Mouse (Mus musculus): ENCODE data around the gene Kcmf1. TPM values are rescaled to one million over a fixed set of nuclear protein-coding genes. Genes with fewer than 3 reads are reported as not detected.

The Kcmf1 gene
- polyA plus RNA-seq, 1 experiment from 2014 or later, result 41.6 TPM

DNA sequence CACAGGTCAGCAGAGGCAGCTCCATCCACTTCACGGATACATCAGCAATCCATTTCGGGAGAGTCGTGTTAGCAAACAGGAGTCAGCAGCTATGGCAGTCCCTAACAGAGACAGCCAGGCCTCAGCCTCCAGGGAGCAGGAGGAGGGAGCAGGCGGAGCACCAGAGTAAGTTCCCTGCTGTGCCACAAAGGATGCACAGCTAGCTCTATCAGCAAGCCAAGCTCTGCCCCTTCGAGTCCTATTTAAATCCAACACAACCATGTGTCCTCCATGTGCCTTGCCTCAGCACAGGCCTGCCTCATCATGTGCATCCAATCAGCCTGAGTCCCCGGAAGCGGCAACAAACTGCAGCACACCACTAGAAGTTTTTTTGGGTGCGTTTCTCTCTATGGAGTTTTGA is 23.6 kb upstream of the Kcmf1 start:
- Histone ChIP-seq H3K27ac (no peak overlapping the region), H3K36me3 (no peaks in the 10 kb centered on the region), H3K9me3 (replicated peaks) (no peaks in the 10 kb centered on the region), H3K4me3 (no peak overlapping the region), H3K27me3 (ENCODE audit: low read depth, poor library complexity, severe bottlenecking) (no peaks in the 10 kb centered on the region), H3K4me1 (peaks cover 9% of the 10 kb centered on the region)
- no peak for DNase-seq (ENCODE audit: low spot score)
- 92% methylated on average over 8 of the region's 8 CpGs for WGBS

DNA sequence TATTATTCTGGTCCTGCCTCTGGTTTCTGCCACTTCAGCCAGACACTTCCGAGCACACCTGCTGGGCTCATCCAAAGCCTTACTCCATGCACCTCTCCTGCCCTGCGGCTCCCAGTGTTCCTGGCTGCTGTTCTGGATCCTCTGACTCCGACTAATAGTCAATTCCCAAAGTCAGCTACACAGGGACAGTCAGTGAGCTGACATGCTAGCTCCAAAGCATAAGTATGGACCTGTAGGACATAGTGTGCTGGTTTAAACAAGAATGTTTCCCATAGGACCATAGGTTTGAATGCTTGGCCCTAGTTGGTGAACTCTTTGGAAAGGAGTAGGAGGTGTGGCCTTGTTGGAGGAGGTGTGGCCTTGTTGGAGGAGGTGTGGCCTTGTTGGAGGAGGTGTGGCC is 21.3 kb upstream of the Kcmf1 start:
- 91% methylated on average over 3 of the region's 3 CpGs for WGBS
- Histone ChIP-seq H3K4me1 (no peaks in the 10 kb centered on the region), H3K4me3 (no peak overlapping the region), H3K27ac (no peak overlapping the region), H3K36me3 (no peaks in the 10 kb centered on the region), H3K9me3 (replicated peaks) (no peaks in the 10 kb centered on the region), H3K27me3 (ENCODE audit: low read depth, poor library complexity, severe bottlenecking) (no peaks in the 10 kb centered on the region)
- no peak for DNase-seq (ENCODE audit: low spot score)

DNA sequence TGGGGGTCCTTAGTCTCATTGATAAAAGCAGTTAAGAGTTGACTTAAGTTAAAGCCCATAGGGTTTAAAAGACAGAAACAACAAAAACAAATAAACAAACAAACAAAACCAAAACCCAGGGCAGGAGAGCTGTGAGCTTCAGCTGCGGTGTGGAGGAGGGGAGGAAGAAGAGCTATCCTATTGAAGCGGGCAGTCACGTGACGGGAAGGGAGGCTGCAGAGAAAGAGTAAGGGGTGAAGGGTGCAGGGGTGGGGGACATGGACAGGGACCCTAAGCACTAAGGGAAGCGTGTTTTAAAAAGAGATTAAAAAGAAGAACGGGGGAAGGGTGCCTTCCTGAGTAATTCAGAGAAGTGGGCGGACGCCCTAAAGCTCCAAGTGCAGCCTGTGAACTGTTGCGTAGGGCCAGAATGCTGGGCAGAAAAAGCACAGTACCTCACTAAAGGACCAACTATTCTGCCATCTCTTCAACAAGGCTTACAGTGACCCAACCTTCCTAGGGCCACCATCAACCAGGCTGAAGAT is 18.8 kb upstream of the Kcmf1 start:
- Histone ChIP-seq H3K27ac (no peak overlapping the region), H3K36me3 (no peaks in the 10 kb centered on the region), H3K27me3 (ENCODE audit: low read depth, poor library complexity, severe bottlenecking) (no peaks in the 10 kb centered on the region), H3K4me3 (no peak overlapping the region), H3K9me3 (replicated peaks) (no peaks in the 10 kb centered on the region), H3K4me1 (no peaks in the 10 kb centered on the region)
- no peak for DNase-seq (ENCODE audit: low spot score)
- WGBS, result 68% methylated on average over 9 of the region's 9 CpGs

DNA sequence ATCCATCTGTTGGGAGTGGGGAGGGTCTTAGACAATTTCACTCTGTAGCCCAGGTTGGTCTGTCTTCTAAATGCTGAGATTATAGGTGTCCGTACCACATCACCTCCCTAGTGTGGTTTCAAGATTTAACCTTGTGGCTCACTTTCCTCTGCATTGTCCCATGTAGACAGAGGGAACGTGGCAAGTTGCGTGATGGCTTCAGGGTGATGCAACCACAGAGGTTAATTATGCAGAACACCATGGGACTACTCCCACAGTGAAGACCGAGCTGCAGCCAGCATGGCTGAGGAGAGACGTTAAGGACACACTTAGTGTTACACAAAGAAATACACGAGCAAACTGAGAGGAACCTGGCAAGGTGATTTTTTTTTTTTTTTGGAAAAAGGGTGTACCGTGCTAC is 16.6 kb upstream of the Kcmf1 start:
- WGBS, result 85% methylated on average over 7 of the region's 7 CpGs
- Histone ChIP-seq H3K9me3 (replicated peaks) (no peaks in the 10 kb centered on the region), H3K4me1 (no peaks in the 10 kb centered on the region), H3K4me3 (no peak overlapping the region), H3K27me3 (ENCODE audit: low read depth, poor library complexity, severe bottlenecking) (no peaks in the 10 kb centered on the region), H3K36me3 (no peaks in the 10 kb centered on the region), H3K27ac (no peak overlapping the region)
- DNase-seq (ENCODE audit: low spot score), result no peak

DNA sequence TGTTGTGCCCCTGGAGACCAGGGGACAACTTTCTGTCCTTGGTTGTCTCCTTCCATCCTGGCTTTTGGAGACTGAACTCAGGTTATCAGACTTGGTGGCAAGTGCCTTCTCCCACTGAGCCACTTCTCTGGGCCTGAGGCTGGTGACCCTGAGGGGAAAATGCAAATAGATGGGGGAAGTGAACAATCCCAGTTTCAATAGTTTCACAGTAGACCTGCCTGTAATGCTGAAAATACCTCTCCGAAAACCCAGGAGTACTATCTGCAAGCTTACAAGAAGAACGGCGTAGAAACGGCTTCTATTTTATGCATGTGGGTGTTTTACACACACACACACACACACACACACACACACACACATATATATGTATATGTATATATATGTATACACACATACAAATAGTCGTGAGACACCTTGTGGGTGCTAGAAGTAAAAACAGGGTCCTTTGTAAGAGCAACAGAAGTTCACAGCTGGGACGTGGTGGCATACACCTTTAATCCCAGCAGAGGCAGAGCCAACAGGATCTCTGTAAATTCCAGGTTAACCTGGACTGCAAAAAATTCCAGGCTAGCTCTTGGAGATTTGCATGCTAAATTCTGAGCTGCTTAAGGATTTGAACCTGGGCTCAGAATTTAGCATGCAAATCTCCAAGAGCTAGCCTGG is 14.4 kb upstream of the Kcmf1 start:
- Histone ChIP-seq H3K36me3 (no peaks in the 10 kb centered on the region), H3K9me3 (replicated peaks) (no peaks in the 10 kb centered on the region), H3K27me3 (ENCODE audit: low read depth, poor library complexity, severe bottlenecking) (no peaks in the 10 kb centered on the region), H3K4me3 (no peak overlapping the region), H3K4me1 (no peaks in the 10 kb centered on the region), H3K27ac (no peak overlapping the region)
- no peak for DNase-seq (ENCODE audit: low spot score)
- 89% methylated on average over 6 of the region's 6 CpGs for WGBS

DNA sequence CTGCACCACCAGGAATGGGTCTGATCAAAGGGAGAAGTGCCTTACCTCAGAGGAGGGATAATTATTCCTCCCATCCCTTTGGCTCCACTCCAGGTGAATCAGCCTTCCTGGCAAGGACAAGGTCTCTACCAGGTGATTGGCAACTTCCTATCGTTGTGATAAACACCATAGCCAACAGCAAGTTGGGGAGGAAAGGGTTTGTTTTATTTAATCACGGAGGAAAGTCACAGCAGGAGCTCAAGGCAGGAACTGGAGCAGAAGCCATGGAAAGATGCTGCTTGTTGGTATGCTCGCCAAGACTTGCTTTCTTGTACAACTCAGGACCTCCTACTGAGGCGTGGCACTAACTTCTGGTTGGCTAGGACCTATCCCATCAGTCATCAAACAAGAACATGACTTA is 11.5 kb upstream of the Kcmf1 start:
- H3K27ac ChIP-seq, result no peak overlapping the region

DNA sequence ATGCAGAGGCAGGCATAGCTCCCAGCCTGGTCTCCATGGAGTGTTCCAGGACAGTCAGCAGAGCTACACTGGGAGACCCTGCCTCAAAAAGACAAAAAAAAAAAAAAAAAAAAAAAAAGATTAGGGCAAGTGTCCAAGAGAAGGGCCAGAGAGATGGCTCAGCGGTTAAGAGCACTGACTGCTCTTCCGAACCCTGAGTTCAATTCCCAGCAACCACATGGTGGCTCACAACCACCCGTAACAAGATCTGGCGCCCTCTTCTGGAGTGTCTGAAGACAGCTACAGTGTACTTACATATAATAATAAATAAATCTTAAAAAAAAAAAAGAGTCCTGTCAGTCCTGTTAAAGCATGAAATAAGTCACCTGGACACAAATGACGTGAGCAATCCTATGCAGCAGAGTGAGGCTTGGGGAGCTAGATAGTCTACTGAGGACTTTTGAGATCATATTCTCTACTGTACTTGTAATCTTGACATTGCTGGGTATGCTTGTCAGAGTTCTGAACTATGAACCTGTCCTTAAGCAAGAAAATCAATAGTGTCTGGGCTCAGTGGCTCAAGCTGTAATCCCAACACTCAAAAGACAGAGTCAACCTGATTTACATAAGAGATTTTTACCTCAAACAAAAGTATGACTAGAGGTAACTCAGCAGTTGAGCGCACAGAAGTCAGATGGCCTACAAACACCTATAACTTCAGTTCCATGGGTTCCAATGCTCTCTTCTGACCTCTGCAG is 2.6 kb upstream of the Kcmf1 start:
- no peak overlapping the region for H3K27ac ChIP-seq
- no peaks in the 10 kb centered on the region for H3K27me3 ChIP-seq (ENCODE audit: low read depth, poor library complexity, severe bottlenecking)
- no peak overlapping the region for H3K4me3 ChIP-seq
- no peaks in the 10 kb centered on the region for H3K9me3 ChIP-seq (replicated peaks)
- H3K36me3 ChIP-seq, result no peaks in the 10 kb centered on the region
- 78% methylated on average over 6 of the region's 6 CpGs for WGBS
- DNase-seq (ENCODE audit: low spot score), result no peak
- H3K4me1 ChIP-seq, result peaks cover 15% of the 10 kb centered on the region

More for the DNA sequence above, 11.5 kb upstream of the Kcmf1 start:
- H3K4me1 ChIP-seq, result no peaks in the 10 kb centered on the region
- DNase-seq (ENCODE audit: low spot score), result no peak
- H3K9me3 ChIP-seq (replicated peaks), result no peaks in the 10 kb centered on the region; the same call in 1 of the 2 replicates
- H3K36me3 ChIP-seq, result no peaks in the 10 kb centered on the region
- no peaks in the 10 kb centered on the region for H3K27me3 ChIP-seq (ENCODE audit: low read depth, poor library complexity, severe bottlenecking)
- 69% methylated on average over 4 of the region's 4 CpGs for WGBS
- no peak overlapping the region for H3K4me3 ChIP-seq

DNA sequence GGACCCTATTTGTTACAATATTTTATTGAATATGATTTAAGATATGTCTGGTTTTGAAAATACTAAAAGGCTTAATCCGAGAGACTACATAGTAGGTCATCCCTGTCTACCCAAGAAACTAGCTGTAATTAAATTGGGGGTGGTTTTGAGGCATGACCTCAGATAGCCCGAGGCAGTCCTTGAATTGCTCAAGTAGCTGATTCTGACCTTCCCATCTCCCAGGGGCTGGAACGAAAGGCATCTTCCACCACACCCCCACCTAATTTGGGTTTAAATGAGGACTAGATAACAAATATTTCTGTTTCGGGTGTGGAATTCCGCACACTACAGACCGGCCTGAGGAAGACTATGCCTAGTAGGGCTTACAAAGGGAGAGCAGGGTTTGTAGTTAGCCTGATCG is 1.2 kb upstream of the Kcmf1 start:
- H3K27me3 ChIP-seq (ENCODE audit: low read depth, poor library complexity, severe bottlenecking), result no peaks in the 10 kb centered on the region
- peak overlapping the region; percentile 100 for H3K27ac ChIP-seq
- H3K4me3 ChIP-seq, result peak overlapping the region; percentile 87
- DNase-seq (ENCODE audit: low spot score), result no peak
- H3K36me3 ChIP-seq, result peaks cover 8% of the 10 kb centered on the region
- H3K4me1 ChIP-seq, result peaks cover 28% of the 10 kb centered on the region
- WGBS, result 64% methylated on average over 7 of the region's 7 CpGs
- no peaks in the 10 kb centered on the region for H3K9me3 ChIP-seq (replicated peaks)

DNA sequence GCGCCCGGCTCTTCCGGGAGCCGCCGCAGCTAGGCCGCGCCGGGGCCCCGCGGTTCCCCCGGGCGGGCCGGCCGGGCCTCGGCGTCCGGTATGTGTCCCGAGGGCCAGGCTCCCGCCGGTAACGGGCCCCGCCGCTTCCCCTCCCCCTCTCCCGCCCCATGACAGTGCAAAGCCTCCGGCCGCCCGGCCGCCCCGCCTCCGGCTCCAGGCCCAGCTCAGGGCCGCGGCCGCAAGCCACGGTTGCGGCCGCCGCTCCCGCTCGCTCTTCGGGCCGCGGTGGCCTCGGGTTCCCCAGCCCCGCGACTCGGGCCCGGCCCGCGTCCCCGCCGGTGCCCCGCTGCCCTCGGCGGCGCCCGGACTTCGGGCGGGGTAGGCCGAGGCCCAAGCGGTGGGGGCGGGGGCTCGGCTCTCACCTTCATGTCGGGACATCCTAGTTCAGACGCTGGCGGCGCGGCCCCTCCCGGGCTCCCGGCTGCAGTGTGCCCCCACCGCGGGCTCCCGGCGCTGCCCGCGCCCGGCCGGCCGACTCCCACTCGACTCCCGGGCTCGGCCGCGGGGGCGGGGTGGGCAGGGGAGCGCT is 488 bp downstream of the Kcmf1 start:
- H3K4me3 ChIP-seq, result peak overlapping the region; percentile 87
- no peaks in the 10 kb centered on the region for H3K9me3 ChIP-seq (replicated peaks)
- no peaks in the 10 kb centered on the region for H3K27me3 ChIP-seq (ENCODE audit: low read depth, poor library complexity, severe bottlenecking)
- H3K4me1 ChIP-seq, result peaks cover 28% of the 10 kb centered on the region
- peaks cover 15% of the 10 kb centered on the region for H3K36me3 ChIP-seq
- peak overlapping the region; percentile 100 for H3K27ac ChIP-seq
- DNase-seq (ENCODE audit: low spot score), result no peak
- WGBS, result 1% methylated on average over 73 of the region's 85 CpGs

DNA sequence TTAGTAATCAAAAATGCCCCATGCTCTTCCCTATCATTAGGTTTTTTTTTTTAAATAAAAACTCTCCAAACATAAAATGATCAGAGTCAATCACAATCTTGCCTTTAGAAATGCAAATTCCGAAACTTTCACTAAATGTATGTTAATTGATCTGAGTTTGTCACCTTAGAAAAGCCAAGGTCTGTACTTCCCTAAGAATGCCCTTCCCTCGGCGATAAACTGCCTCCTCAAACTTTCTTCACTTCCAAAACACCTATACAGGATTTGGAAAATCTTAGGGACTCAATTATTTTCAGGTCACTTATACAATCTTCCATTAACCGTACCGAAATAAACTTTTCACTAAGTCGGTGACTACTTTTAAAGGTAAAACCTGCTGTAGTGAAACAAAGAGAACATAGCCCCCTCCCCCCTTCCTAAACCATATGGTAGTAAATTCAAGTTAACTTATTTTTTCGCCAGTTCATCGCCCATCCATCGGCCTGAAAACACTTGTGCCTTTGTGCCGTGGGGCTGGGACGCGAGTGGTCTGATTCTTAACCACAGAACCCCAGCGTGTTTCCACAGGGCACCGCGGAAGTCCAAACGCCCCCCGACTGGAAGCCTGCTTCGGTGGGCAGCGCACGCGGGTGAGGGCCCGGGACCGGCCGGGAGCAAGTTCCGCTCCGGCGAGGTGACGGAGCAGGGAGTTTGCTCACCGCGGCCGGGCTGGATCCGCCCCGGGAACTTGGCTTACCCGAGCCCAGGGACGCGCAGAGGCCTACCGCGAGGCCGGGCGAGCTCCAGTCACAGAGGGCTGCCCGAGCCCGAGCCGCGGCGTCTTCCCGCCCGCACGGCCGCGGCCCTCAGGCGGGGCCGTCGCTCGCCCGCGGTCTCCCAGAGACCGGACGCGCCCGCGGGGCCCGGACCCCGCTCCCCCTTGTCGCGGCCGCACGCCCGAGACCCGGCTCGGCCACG is 1.3 kb downstream of the Kcmf1 start:
- H3K27ac ChIP-seq, result peak overlapping the region; percentile 100
- no peaks in the 10 kb centered on the region for H3K27me3 ChIP-seq (ENCODE audit: low read depth, poor library complexity, severe bottlenecking)
- peak overlapping the region; percentile 87 for H3K4me3 ChIP-seq
- peaks cover 28% of the 10 kb centered on the region for H3K4me1 ChIP-seq
- peaks cover 21% of the 10 kb centered on the region for H3K36me3 ChIP-seq
- under 1% methylated on average over 71 of the region's 71 CpGs for WGBS
- peak; percentile 79 for DNase-seq (ENCODE audit: low spot score)
- H3K9me3 ChIP-seq (replicated peaks), result no peaks in the 10 kb centered on the region

DNA sequence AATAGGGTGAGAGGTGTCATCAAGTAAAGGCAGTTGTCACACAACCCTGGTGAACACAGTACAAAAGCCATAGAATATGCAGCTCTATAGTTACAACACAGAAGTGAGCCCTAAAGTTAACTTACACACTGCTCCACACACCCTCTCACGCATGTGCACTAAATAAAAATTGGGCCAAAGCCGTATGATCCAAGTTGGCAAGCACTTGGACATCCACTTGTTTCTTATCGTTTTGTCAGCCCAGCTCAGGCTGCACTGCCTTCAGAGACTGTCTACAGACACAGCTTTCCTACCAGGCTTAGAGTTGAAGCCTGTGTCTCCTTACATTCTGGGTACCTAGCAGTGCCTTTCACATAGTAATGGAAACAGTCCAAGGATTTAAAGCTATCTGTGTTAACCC is 4.8 kb downstream of the Kcmf1 start:
- Histone ChIP-seq H3K4me3 (no peak overlapping the region), H3K36me3 (peaks cover 31% of the 10 kb centered on the region), H3K27me3 (ENCODE audit: low read depth, poor library complexity, severe bottlenecking) (no peaks in the 10 kb centered on the region), H3K9me3 (replicated peaks) (no peaks in the 10 kb centered on the region), H3K27ac (no peak overlapping the region), H3K4me1 (peaks cover 19% of the 10 kb centered on the region)
- WGBS, result 93% methylated on average over 3 of the region's 3 CpGs
- no peak for DNase-seq (ENCODE audit: low spot score)

DNA sequence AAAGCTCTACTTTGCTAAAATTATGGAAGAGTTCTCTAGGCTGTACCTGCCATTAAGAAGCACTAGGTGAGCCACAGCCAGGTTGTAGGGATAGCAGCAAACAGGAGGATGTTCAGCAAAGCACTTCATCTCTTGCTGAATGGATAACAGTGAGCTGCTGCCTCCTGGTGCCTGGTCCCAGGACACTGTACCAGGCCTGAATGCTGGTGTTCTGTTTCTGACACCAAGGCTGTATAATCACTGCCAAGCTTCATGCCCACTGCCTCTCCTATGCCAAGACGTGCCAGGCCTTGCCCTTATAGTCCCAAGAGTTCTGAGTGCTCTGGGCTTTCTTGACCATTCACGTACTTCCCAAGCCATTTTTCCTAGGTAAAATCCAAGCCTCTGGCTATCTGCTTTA is 8.5 kb downstream of the Kcmf1 start:
- Histone ChIP-seq H3K36me3 (peaks cover 54% of the 10 kb centered on the region), H3K9me3 (replicated peaks) (no peaks in the 10 kb centered on the region), H3K27me3 (ENCODE audit: low read depth, poor library complexity, severe bottlenecking) (no peaks in the 10 kb centered on the region), H3K4me3 (no peak overlapping the region), H3K4me1 (0 out of 2 replicates have a peak, but pooled peaks cover 1% of the 10 kb centered on the region), H3K27ac (no peak overlapping the region)
- DNase-seq (ENCODE audit: low spot score), result no peak
- 96% methylated on average over 2 of the region's 2 CpGs for WGBS
